Mouse (Mus musculus) common myeloid progenitor, adult 5-6 weeks (primary cell): ENCODE data around the gene Mgat5. TPM values are rescaled to one million over a fixed set of nuclear protein-coding genes. Genes with fewer than 3 reads are reported as not detected.

Experiments
- ATAC-seq: replicated peaks from 2 replicates; pipeline ENCODE4 v1.8.0; 2016; ENCODE audit warnings: low read depth, mild to moderate bottlenecking, moderate TSS enrichment, inconsistent platforms; ENCODE audit not compliant: poor library complexity, severe bottlenecking
- total RNA-seq: library from RNA; stranded (forward); fragments of 200-1000, 187-1606 nt; gene quantifications from 2 replicates; pipeline ENCODE4 v1.2.3, GENCODE M21; 2017

The Mgat5 gene
- total RNA-seq, 1 experiment from 2014 or later: 66.2 TPM

DNA sequence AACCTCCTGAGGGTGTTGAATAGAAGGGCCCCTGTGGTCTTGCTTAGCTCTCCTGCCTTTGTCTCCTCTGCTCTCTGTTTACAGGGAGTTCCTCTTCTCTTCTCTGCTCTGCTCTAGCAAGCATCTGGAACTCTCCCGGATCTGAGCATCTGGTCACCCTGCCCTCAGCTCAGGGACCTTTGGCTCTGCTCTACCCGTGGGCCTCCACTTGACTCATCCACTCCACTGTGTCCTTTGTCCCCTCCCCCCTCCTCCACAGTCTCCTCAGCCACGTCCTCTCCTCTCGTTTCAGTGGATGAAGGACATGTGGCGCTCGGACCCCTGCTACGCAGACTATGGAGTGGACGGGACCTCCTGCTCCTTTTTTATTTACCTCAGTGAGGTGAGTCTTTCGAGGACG lies 161.3 kb downstream of the Mgat5 start:
- ATAC-seq: no peak

DNA sequence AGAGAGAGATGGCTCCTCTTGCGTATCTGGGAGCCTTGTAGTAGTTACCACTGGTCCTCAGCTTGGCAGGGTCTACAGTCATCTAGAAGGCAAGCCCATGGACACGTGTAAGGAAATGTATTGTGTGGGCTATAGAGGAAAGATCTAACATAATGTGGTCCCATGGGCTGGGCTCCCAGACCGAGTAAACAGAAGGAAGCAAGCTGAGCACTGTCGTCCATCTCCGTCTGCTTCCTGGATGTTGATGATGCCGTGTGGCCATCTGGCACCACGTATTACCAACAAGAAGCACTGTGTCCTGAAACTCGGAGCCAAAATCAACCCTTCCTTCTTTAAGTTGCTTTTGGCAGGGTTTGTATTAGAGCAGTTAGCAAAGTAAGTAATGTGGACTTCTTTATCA lies 163.7 kb downstream of the Mgat5 start:
- no peak for ATAC-seq

GRCm38 (mm10) chr1:127369538-127369937 lies 164.7 kb downstream of the Mgat5 start:
- no peak for ATAC-seq

DNA sequence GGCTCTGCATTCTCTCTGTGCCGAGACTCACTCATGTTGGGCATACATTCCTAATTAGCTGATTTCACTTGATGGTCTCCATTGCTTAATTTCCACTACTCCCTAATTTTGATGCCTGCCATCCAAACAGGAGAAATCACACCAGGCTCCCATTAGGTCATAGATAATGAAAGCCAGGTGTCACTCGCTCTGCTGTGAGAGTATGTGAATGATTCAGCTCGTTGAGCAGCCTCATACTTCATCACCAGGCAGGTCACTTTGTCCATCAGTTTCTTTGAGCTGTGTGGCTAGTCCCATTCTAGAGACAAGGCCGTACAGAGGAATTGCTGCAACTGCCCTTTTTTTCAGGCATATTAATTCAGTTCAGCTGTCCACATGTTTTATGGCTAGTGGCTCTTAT lies 167.3 kb downstream of the Mgat5 start:
- no peak for ATAC-seq

DNA sequence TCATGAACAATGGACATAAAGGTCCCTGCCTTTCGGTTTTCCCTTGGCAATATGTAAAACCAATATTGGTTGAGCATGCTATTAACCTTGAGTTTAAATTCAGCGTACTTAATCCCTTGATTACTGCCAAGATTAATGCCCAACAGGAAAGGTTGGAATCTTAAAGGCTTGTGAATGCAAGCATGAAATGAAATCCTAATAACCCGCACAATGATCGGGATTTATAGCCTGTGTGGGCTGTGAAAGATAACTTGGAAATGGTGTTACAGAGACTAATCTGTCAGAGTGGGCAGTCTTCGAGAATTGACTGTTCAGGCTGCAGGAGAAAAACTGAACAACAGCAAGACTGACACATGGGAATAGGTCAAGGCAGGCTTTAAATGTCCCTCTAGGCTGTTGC lies 168.7 kb downstream of the Mgat5 start:
- no peak for ATAC-seq

GRCm38 (mm10) chr1:127374157-127374556 lies 169.3 kb downstream of the Mgat5 start:
- ATAC-seq: no peak

- ATAC-seq: no peak
Measured at GRCm38 (mm10) chr1:127380140-127380539, 175.3 kb downstream of the Mgat5 start.

- no peak for ATAC-seq
Measured at GRCm38 (mm10) chr1:127380749-127381501, 176.1 kb downstream of the Mgat5 start.

GRCm38 (mm10) chr1:127383071-127383470 lies 178.3 kb downstream of the Mgat5 start:
- no peak for ATAC-seq

GRCm38 (mm10) chr1:127387226-127387625 lies 182.4 kb downstream of the Mgat5 start:
- ATAC-seq: no peak

DNA sequence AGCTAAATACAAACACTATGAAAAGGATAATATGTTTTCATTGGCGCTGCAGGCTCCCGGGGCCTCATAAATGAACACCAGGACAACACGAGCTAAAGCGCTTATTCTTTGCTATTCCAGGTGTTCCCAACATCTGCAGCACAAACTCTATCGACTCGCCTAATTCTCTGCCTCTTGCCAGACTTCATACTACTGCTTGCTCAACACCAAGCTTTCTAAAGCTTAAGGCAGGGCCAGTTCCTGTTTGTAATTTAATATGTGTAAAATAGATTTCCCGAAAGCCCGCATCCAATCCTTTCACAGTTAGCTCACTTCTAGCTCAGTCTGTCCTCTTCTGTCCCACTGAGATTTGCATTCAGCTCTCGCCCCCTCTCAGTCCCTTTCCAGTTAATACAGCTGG lies 182.8 kb downstream of the Mgat5 start:
- ATAC-seq: no peak

- ATAC-seq: no peak
Measured at GRCm38 (mm10) chr1:127394716-127395115, 189.9 kb downstream of the Mgat5 start.

DNA sequence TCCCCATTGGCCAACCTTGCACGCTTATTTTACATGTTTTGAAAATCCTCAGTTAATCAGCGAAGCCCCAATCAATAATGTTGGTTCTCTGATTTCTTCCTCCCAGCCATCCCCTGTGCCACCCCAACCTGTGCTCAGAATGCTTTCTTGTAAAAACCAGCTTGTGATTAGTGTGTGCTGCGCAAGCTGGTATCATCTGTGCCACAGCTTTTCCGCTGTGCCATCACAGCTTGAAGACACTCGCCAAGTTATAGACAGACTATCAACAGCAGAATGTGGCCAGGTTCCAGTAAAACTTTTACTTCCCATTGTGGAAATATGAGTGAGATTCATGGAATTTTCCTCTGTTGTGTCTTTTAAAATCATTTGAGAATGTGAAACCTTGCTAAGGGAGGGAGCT lies 190.9 kb downstream of the Mgat5 start:
- no peak for ATAC-seq

DNA sequence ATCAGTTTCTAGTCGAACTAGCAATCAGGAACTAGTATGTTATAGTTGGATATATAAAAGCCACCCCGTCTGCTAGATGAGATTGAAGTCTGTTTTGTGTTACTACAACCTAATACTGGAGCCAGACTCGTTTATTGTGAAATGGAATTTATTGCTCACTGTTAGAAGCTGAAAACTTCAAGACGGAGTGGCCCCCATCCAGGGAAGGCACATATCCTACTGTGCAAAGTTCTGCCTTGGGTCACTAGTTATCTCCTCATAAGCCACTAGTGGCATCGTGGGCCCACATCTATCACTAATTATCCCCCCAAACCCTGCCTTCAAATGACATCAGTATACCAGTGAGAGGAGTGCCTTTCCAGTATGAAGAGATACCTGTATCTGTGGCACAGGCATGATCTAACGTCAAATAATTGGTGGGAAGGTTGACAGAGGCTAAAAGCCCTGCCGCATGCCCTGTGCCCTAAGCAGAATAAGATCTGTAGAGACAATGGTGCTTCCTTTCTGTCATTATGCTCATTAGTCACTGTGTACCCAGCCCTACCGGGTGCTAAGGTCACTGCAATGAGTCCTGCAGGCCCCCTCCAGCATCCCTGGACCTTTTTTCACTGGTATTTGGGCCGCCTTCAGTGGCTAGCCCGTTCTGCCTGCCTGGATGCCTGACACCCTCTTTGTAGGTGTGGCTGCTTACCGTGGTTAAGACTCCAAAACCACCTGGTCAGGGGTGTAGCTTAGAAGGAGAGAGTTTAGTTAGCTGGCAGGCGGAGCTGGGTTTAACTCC lies 191.9 kb downstream of the Mgat5 start:
- no peak for ATAC-seq

GRCm38 (mm10) chr1:127397396-127397795 lies 192.6 kb downstream of the Mgat5 start:
- ATAC-seq: no peak

DNA sequence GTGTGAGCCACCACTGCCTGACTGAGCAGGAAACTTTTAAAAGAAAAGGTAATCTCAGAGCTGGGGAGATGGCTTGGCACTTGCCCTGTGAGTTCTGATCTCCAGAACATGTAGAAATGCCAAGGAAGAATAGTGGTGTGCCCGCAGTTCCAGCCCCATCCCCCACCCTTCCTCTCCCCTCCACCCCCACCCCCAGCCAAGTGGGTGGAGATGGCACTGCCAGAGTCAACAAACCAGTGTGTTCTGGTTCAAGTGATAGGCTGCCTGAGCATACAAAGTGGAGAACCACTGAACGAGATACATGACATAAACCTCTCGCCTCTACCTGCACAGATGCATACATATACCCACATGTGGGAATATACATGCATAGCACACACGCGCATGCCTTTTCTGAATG lies 193.4 kb downstream of the Mgat5 start:
- no peak for ATAC-seq

DNA sequence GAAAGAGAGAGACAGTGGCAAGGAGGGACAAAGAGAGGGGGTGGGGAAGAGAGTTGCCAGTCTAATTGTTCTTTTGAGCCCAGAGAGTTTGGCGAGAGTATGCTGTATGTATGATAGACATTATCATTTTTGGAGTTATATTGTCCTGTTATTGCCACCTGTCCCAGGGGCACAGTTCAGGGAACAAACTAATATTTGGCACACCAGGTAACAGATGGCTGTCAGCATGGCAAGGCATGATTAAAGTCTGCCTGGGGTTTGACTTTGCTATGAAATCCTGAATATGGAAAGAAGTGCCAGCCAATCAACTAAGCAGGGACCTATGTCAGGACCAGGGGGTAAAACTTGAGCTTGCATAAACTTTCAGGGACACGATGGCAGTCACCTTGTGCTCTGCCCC lies 195.4 kb downstream of the Mgat5 start:
- no peak for ATAC-seq

GRCm38 (mm10) chr1:127400666-127401065 lies 195.9 kb downstream of the Mgat5 start:
- no peak for ATAC-seq

DNA sequence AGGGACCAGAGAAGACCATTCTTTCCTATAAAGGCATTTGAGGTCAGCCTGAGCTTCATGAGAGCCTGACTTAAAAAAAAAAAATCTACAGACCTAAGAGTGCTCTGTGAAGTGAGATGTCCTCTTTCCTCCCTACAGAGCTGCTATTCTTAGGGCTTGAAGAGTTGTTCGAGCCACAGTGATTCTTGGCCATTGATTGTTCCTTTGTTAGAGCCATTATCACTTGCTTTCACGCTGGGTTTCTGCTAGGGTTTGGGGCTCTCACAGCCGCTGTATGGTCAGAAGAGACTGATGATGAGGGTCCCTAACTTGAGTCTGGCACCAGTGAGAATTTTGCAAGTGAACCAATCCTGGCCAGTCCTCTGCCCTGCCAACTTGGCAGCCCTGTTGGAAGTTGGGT lies 199.8 kb downstream of the Mgat5 start:
- ATAC-seq: no peak

GRCm38 (mm10) chr1:127408957-127409423 lies 204.2 kb downstream of the Mgat5 start:
- ATAC-seq: peak; percentile 46

DNA sequence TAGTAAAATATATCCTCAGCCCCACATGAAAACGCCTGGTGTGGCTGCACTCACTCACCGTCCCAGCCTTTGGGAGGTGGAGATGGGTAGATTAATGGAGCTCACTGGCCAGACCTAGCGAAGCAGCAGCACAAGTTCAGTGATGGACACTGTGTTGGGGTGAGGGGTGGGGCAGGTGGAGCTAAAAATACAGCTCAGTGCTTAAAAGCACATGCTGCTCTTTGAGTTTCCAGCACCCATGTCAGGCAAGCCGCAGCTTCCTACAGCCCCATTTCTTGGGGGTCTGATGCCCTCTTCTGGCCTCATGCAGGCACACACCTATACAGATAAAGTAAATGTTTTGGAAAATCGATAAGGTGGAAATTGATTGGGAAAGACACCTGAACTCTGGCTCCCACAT lies 204.7 kb downstream of the Mgat5 start:
- peak; percentile 65 for ATAC-seq
